9 mouse cellular contexts compared by ENCODE assay signal in genomic region chr11:52521879-52522278, GRCm38 (mm10).
A peak's percentile ranks its signal among the peaks of the same experiment; 100 is the strongest.
DNase-seq lines count a peak whose midpoint lies in the region; ATAC-seq and TF ChIP-seq lines count a peak whose summit lies in the region.
"Had no signal": no experiment of that assay in that cellular context is flagged by ENCODE, and none has a peak within 500 bp of the region (broad histone marks: within the 10 kb centered on the region; RNA-seq: fewer than 3 reads in every experiment).

No protein-coding gene starts in this region.

- WGBS in midbrain, embryonic 16.5 days = 41% methylated on average over 4 of the region's 4 CpGs

- no peaks in the 10 kb centered on the region for H3K9me3 ChIP-seq in midbrain, embryonic 16.5 days (replicated peaks; ENCODE audit: control insufficient read depth, low read length, poor library complexity, severe bottlenecking)
- H3K9me3 ChIP-seq: limb, embryonic 15.5 days had no signal

- H3K4me2 ChIP-seq in midbrain, embryonic 16.5 days (ENCODE audit: low read length) = no peak overlapping the region
- H3K4me2 ChIP-seq: limb, embryonic 15.5 days had no signal

- intact Hi-C loops in gastrocnemius, adult 2 months (cut with DNase I) = no loop called here
- intact Hi-C loops in gastrocnemius, postnatal 36 days (cut with DNase I) = loop anchor here (10.0 kb wide), 2 partner anchors 513 to 733 kb away; no protein-coding TSS in a partner anchor
- intact Hi-C loops in gastrocnemius, postnatal 14 days (cut with DNase I; ENCODE audit: low total_unique reads) = no loop called here

- DNase-seq in gastrocnemius, adult 2 months = no peak
- DNase-seq in gastrocnemius, postnatal 36 days = no peak
- DNase-seq in urinary bladder, postnatal 25 days (ENCODE audit: low spot score) = peak; percentile 32
- DNase-seq in urinary bladder, adult 18-20 months (ENCODE audit: low spot score in 2 of 2) = no peak
- peak; percentile 20 for DNase-seq in fibroblast of lung, adult 2 months (ENCODE audit: low read depth)
- DNase-seq in layer of hippocampus, postnatal 14 days (ENCODE audit: low spot score in 2 of 2) = peak; percentile 63 to 67
- no peak for DNase-seq in gastrocnemius, postnatal 14 days

- TF ChIP-seq CTCF in gastrocnemius, adult 2 months (IDR thresholded peaks at IDR 0.05) = peak; percentile 65

- H3K4me1 ChIP-seq in midbrain, embryonic 16.5 days (ENCODE audit: control insufficient read depth, insufficient read depth, low read length) = peaks cover 5% of the 10 kb centered on the region
- H3K4me1 ChIP-seq: limb, embryonic 15.5 days had no signal

- no peaks in the 10 kb centered on the region for H3K27me3 ChIP-seq in midbrain, embryonic 16.5 days (ENCODE audit: control insufficient read depth, insufficient read depth, low read depth, low read length)
- H3K27me3 ChIP-seq: limb, embryonic 15.5 days had no signal

- 0 out of 2 replicates have a peak, but pooled peaks have one; percentile 39 for ATAC-seq in midbrain, embryonic 16.5 days

- no peaks in the 10 kb centered on the region for H3K36me3 ChIP-seq in midbrain, embryonic 16.5 days (ENCODE audit: control insufficient read depth, insufficient read depth, low read length)
- H3K36me3 ChIP-seq: limb, embryonic 15.5 days had no signal

- no peak overlapping the region for H3K9ac ChIP-seq in midbrain, embryonic 16.5 days (ENCODE audit: low read depth, low read length)
- H3K9ac ChIP-seq: limb, embryonic 15.5 days had no signal

- no peak overlapping the region for H3K4me3 ChIP-seq in gastrocnemius, adult 2 months
- no peak overlapping the region for H3K4me3 ChIP-seq in midbrain, embryonic 16.5 days (ENCODE audit: low read depth, low read length)
- H3K4me3 ChIP-seq: limb, embryonic 15.5 days had no signal

- H3K27ac ChIP-seq in gastrocnemius, adult 2 months = no peak overlapping the region
- no peak overlapping the region for H3K27ac ChIP-seq in midbrain, embryonic 16.5 days (ENCODE audit: low read length)
- H3K27ac ChIP-seq: limb, embryonic 15.5 days had no signal

Comparison
In these comparisons a context has a peak if more than half of its experiments do, and no peak if none do; other contexts are left out.
1. DNase-seq: peak in urinary bladder, postnatal 25 days (single experiment), fibroblast of lung, adult 2 months (single experiment) and layer of hippocampus, postnatal 14 days (2 of 2); none in gastrocnemius, adult 2 months (single experiment), gastrocnemius, postnatal 36 days (0 of 2), urinary bladder, adult 18-20 months (0 of 2) and gastrocnemius, postnatal 14 days (single experiment).